Mouse (Mus musculus) hematopoietic multipotent progenitor cell, adult 10-12 weeks (in vitro differentiated cells): ENCODE results near the gene Tcp11l1. TPM values are rescaled to one million over a fixed set of nuclear protein-coding genes. Genes with fewer than 3 reads are reported as not detected.

Experiments used
- polyA plus RNA-seq: library from polyadenylated mRNA; stranded (reverse); fragments of >175 nt; gene quantifications from 2 replicates; pipeline ENCODE4 v1.2.3, GENCODE M21; 2012; ENCODE audit warnings: low replicate concordance

The Tcp11l1 gene
- 3.3 and 5.8 TPM in 2 replicates for polyA plus RNA-seq

DNA sequence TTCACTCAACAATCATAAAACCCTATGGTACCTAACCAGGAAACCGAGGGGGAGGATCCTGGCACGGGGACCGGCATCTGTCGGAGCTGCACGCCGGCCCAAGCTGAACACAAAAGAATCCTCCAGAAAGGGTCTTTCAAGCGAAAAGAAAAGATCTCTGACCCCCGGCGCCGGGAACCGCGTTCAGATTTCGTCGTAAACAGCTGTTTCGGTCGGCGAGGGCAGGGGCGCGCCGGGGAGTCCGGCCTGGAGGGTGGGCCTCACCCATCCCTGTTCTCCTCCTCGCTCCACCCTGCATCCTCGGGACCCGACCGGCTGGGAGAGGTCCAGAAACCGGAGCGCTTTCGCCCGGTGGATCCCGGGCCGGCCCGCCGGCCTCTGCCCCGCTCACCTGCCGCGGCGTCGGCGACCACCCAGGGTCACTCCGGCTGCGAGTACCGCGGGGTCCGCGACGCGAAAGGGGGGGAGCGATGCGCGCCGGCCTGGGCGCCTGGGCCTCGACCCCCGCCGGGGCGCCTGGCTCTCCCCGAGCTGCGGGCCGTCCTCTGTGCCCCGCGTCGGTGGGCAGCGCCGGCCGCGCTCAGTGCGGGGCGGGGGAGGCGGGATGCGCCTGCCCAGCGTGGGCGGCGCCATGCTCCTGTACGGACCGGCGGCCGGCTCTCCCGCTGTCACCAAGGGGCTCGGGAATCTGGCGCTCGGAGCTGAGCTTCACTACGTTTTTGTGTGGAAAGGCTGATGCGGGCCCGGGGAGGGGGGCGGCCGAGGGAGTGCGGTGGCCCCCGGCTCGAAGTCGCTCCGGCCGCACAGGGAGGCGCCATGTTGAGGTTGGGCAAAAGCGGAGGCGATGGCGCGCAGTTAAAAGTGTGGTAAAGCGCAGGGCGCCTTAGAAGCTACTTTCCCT lies at the start of gene Tcp11l1:
TSS of gene Tcp11l1 (minus strand) at position 585 of the 901 bp plus-strand sequence.

DNA sequence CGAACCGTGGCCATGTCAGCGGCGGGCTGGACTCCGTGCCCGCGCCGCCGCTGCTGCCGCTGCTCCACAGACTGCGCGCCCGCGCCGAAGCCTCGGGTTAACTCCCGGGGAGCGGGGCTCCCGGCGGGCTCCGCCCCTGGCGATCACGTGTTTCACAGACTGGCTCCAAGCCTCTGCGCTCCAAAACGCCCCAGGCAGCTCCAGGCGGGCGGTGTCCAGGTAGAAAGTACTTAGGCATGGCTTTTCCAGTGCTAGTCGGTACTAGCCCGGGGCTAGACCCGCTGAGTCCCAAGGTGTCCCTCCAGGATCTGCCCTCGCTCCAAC lies 30.7 kb upstream of the Tcp11l1 start, which contains the start of gene Depdc7:
TSS of gene Depdc7 (minus strand) at position 138 of the 324 bp plus-strand sequence.

DNA sequence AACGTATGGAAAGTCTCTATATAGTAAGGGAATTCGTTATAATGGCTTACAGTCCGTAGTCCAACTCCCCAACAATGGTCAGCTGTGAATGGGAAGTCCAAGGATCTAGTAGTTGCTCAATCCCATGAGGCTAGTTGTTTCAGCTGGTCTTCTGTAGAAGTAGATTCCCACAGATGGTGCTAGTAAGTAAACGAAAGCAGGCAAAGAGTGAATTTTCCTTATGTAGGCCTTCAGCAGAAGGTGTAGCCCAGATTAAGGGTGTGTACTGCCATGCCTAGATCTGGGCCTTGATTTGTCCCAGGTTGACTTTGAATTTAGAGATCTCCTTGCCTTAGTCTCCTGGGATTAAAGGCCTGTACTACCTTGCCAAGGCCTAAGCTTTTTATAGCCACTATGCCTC lies 4.3 kb upstream of the Tcp11l1 start, which contains the start of gene Pin1rt1:
TSS of gene Pin1rt1 (minus strand) at position 101 of the 400 bp plus-strand sequence.

Other genes starting within 250 kb of the Tcp11l1 start
- 13.9 and 28.8 TPM in 2 replicates for gene Hipk3, start 217.7 kb downstream of the Tcp11l1 start, polyA plus RNA-seq
- 2.9 and 6.9 TPM in 2 replicates for gene Cstf3, start 121.6 kb downstream of the Tcp11l1 start, polyA plus RNA-seq
- gene Pin1rt1, start 4.2 kb upstream of the Tcp11l1 start, polyA plus RNA-seq: not detected in 2 replicates
- gene Depdc7, start 30.7 kb upstream of the Tcp11l1 start, polyA plus RNA-seq: 0.84 and 1.3 TPM in 2 replicates
- 0.86 and 1.1 TPM in 2 replicates for gene Qser1, start 104.6 kb upstream of the Tcp11l1 start, polyA plus RNA-seq
- gene Prrg4, start 137.7 kb upstream of the Tcp11l1 start, polyA plus RNA-seq: 0.16 and 0.17 TPM in 2 replicates
- not detected in 2 replicates for gene Ccdc73, start 155.6 kb upstream of the Tcp11l1 start, polyA plus RNA-seq